Mouse (Mus musculus) cerebellum, adult (tissue): Measurements from ENCODE around the gene Rhag.

Experiments used
- ATAC-seq: cut with Nextera tagmentation; 2 replicates; pipeline ENCODE4 v1.9.2; 2017; ENCODE audit warnings: mild to moderate bottlenecking, moderate library complexity, mixed read lengths; ENCODE audit not compliant: insufficient number of reproducible peaks, low FRiP score, low TSS enrichment

The Rhag gene

DNA sequence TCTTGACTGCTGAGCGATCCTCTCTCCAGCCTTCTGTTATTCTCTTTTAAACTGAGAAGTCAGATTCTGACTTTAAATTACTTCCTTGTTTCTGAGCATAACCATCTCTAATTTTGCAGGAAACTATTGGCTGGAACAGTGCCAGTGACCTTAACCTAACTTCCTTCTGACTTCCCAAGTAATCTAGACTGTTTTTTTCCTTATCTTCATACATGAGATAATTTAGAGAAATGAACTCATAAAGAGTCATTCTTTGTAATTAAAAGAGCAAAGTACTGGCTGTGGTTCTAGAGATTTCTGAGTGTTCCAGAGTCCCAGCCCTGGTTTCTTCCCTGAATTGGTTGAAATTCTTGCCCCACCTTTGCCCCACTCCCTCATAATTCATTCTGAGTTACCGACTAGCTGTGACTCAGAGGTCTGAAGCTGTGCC, 62.7 kb downstream of the Rhag start:
- no peak for ATAC-seq

DNA sequence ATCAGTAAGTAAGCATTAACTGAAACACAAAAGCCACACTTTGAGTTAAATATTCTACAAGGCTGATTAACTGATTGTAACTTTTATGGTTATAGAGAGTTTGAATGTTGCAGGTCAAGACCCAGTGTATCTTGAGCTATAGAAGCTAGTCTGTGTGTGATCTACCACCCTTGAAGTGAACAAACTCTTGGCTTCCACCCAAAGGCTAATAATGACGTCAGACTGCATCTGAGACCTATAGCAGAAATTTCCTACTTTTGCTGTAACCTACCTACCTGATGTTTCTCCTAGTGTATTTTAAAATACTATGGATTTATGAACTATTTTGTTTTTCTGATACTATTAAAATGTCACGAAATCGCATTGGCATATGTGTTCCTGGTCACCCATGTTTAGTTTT, 63.8 kb downstream of the Rhag start:
- ATAC-seq: no peak

DNA sequence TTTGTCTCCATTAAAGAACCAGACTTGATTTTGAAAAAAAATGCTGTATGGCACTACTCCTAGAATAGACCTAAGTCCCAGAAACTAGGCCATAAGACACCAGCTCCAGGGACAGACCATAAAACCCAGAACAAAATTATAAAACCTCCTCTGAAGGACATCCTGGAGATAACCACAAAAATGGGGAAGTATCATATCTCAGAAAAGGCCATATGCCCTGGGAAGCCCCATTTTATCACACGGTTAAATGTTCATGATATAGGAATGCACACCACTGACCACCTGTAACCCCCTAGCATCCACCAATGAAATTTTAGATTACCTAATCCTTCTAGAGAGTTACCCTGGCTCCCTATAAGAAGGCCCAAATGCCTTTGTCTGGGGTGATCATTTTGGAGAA, 64.6 kb downstream of the Rhag start:
- no peak for ATAC-seq

DNA sequence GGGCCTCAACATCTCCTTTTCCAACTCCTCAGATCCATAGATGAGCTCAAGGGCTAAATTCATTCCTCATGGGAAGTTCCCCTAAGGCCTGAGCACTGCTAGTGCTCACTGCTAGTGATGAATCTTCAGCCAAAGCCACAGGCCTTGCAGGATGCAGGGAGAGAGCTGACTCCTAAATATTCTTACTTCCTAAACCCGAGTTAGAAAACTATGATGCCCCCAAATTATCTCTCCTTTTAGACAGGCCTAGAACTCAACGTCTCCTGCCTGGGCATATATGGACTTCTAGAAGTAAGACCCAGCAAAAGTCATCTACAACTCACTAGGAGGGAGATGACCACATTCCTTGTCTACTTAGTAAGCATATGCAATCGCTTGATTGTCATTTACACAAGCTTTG, 66.8 kb downstream of the Rhag start:
- ATAC-seq: no peak

DNA sequence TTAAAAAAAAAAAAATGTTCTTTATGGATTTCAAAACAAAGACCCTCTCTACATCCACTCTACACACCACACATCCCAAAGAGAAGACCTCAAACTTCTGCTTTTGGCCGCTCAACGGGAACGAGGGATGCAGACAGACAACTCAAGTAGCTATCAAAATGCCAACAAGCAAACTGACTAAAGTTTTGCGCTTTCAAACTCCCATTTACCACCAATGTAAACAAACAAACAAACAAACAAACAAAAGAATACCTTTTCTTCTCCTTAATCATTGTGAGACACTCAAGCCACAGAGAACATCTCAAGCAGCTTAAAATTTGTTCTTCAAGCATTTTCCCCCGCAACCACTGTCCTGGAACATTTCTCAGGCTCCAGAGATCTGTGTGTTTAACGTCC, 68.6 kb downstream of the Rhag start:
- no peak for ATAC-seq

DNA sequence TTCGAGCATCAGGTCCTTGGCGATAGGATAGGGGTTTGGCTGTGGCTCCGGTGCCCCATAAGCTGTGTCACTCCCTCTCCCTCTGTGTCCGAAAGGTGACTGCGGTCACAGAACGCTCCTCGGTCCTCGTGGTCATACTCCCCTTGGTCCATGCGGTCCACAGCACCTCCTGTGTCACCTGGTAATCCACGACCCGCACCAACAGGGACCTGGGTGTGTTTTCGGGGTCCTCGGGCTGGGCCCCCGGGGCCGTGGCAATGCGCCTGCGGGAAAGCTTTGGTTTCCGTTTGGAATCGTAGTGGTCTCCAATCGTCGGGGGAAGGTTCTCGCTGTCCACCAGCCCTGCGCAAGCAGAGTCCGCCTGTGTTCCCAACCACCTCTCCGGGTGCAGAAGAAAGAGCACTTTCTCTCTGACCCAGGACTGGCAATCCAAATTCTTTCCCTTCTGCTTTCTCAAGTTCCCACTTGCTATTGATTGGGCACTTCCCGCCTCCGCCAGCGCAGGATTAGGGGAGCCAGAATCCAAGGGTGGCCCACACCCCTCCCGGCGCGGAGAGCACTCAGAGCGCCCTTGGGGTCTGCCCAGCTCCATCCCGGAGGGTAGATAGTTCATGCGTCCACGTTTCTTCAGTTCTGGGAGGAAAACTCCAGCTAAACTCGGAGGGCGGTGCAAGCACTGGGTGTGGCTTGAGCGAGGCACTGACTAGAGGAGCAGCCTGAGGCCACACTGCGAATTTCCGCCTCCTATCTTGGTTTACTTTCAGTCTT, 69.2 kb downstream of the Rhag start, which contains the start of gene 9130008F23Rik:
Gene 9130008F23Rik, minus strand, starts transcription at position 636 of the 768 bp plus-strand sequence.
- peak; percentile 45; the same call in 1 of the 2 replicates for ATAC-seq

DNA sequence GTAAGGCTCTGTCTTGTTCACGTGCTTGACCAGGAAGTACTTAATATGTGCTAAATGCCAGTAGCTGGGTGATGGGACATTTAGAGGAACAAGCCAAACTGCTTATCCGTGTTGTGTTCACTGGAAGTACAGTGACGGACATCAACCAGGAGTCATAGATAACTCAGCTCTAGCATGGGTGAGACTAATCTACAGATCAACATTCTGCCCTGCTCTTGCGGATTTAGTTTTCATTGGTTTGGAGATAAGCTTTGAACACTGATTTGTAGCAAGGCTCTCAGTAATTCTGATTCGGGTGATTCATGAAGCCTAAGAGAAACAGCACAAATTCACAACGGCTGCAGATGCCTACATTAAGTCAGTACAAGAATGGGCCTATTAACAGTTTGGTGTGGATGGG, 71.2 kb downstream of the Rhag start:
- ATAC-seq: no peak

DNA sequence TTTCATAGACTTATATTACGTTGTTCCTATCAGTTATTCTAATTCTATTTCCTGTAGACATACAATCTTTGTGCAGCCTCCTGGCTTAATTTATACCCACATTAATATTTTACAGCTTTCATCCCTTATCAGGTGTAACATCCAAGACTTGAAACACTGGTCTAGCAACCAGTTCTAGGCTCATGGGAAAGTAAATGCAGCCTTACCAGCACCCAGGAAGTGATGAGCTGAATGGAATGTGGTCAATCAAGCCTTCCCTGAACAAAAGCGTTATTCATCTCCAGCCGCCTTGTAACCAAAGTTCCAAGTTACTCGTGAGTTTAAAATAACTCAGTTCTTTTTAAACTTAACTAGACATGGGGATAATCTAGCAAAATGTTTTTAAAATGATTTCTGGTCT, 74.2 kb downstream of the Rhag start:
- ATAC-seq: no peak

DNA sequence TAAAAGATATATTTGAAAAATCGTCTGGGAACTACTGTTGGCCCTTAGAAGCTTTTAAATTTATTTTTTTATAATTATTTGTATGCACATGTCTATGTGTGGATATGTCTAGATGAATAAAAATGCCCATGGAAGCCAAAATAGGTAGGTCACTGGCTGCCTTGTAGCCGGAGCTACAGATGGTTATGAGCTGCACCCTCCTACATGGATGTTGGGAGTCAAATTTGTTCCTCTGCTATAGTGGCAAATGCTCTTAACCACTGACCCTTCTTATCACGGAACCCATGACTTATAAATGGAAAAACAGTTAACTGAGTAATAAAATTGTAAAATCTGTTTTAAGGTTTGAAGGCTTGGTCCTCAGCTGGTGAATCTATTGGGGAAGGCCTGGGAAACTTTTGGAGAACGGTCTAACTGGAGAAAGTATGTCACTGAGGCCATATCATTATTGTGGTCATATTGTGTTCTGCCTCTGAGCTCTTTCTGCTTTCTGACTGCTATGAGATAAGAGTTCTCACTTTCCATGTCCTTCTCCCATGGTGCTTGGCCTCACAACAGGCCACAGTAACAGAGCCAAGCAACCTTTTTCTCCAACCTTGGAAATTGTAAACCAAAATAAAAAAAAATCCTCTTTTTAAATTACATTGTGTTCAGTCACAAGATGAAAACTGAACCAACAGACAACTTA, 77.1 kb downstream of the Rhag start:
- ATAC-seq: no peak
